Mouse (Mus musculus) liver, embryonic 16.5 days (tissue): ENCODE measurements at regions not wholly inside any gene's neighbourhood (a gene's known extent, or its start where the extent isn't known, plus 50 kb on each side); places are given as distances from the start of the nearest gene placed in this dataset.

ENCODE experiments used
- ATAC-seq: fragments of 200-750 bp; cut with Nextera tagmentation; 2 replicates; pipeline ENCODE4 v1.8.0; 2017; ENCODE audit warnings: low read depth, mild to moderate bottlenecking, moderate number of reproducible peaks, moderate library complexity
- H3K27ac ChIP-seq: fragments of 300-500 bp; sonication (generic); 2 replicates; pipeline ENCODE4 v1.5.1; 2014; ENCODE audit warnings: mild to moderate bottlenecking, low read length
- H3K27me3 ChIP-seq: fragments of 300-500 bp; sonication (generic); 2 replicates; pipeline ENCODE4 v1.6.1; 2014; ENCODE audit warnings: low read depth, low read length, mixed read lengths; ENCODE audit not compliant: control insufficient read depth, insufficient read depth
- H3K36me3 ChIP-seq: fragments of 300-500 bp; sonication (generic); 2 replicates; pipeline ENCODE4 v1.6.1; 2014; ENCODE audit warnings: mild to moderate bottlenecking; ENCODE audit not compliant: control insufficient read depth, insufficient read depth
- H3K4me1 ChIP-seq: fragments of 300-500 bp; sonication (generic); 2 replicates; pipeline ENCODE4 v1.6.1; 2014; ENCODE audit warnings: low read depth, low read length, mixed read lengths; ENCODE audit not compliant: control insufficient read depth
- H3K4me2 ChIP-seq: fragments of 300-500 bp; sonication (generic); 2 replicates; pipeline ENCODE4 v1.6.1; 2014; ENCODE audit warnings: low read depth, low read length, mixed read lengths
- H3K4me3 ChIP-seq: fragments of 300-500 bp; sonication (generic); 2 replicates; pipeline ENCODE4 v1.5.1; 2014; ENCODE audit warnings: low read depth, mild to moderate bottlenecking, low read length
- H3K9ac ChIP-seq: fragments of 300-500 bp; sonication (generic); 2 replicates; pipeline ENCODE4 v1.6.1; 2014; ENCODE audit warnings: low read depth, low read length
- H3K9me3 ChIP-seq: fragments of 300-500 bp; sonication (generic); replicated peaks from 2 replicates; pipeline ENCODE4 v1.6.1; 2016; ENCODE audit warnings: low read length; ENCODE audit not compliant: control insufficient read depth
- WGBS: fragments of 180-500 bp; shearing (Covaris S2); extraction: QIAGEN DNeasy Blood & Tissue Kit; methylation state at CpG from one replicate; pipeline ENCODE4 v1.1.7; 2014; ENCODE audit not compliant: insufficient replicate concordance; 5-methylcytosine and 5-hydroxymethylcytosine counted together

DNA sequence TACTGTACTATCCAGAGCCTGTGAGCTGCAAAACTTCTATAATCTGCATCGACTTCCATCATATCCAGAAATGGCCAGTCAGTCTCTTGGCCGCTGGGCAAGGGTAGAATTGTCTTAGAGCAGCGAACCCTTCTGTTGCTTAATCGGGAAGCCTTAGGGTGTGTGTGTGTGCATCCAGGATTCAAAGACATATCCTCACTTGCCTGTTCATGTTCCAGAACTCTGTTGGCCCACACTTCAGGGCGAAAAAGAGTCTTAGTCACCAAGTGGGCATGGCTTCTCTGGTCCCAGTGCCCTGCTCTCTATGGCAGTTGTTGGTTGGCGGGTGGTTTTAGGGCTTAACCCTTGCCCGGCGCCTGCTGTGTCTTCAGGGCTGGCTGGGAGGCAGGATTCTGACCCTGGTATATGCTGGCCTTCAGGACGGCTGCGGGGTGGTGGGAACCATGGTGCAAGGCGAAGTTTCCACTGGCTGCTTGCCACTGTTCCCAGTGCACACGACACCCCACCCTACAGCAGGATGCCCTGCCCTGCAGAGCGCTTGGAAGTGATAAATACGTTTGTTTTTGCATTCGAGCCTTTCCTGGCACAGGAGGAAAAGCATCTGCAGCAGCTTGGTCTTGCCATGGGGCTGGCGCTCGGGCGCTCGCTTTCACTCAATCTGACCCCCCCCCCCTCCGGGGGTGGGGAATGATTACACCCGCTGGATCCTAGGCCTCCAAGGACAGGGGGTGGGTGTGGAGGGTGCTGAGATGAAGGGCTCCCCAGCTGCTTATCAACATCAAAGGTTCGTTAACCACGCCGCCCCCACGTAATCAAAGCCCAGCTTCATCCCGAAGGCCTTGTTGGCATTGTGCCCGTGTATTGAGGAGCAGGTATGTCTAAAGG, 54.9 kb upstream of the Itga6 start:
- H3K4me3 ChIP-seq = no peak overlapping the region
- WGBS = 48% methylated on average over 27 of the region's 27 CpGs
- H3K9ac ChIP-seq = no peak overlapping the region
- no peaks in the 10 kb centered on the region for H3K36me3 ChIP-seq
- H3K4me2 ChIP-seq = no peak overlapping the region
- ATAC-seq = no peak
- no peaks in the 10 kb centered on the region for H3K4me1 ChIP-seq
- H3K27me3 ChIP-seq = no peaks in the 10 kb centered on the region
- no peak overlapping the region for H3K27ac ChIP-seq
- no peaks in the 10 kb centered on the region for H3K9me3 ChIP-seq

- WGBS = 65% methylated on average over 6 of the region's 6 CpGs
- H3K9ac ChIP-seq = no peak overlapping the region
- ATAC-seq = no peak
- no peaks in the 10 kb centered on the region for H3K4me1 ChIP-seq
- H3K27me3 ChIP-seq = no peaks in the 10 kb centered on the region
- no peak overlapping the region for H3K4me3 ChIP-seq
- no peaks in the 10 kb centered on the region for H3K9me3 ChIP-seq
- no peak overlapping the region for H3K27ac ChIP-seq
- no peak overlapping the region for H3K4me2 ChIP-seq
- H3K36me3 ChIP-seq = no peaks in the 10 kb centered on the region
Observed at GRCm38 (mm10) chr2:71694758-71695310, 50.6 kb upstream of the Itga6 start.
